Mouse (Mus musculus) erythroblast, embryonic 14.5 days (primary cell): ENCODE measurements around the gene Clasp1.

Experiments
- GATA1 ChIP-seq: IDR thresholded peaks from 2 replicates; pipeline ENCODE4 v1.6.1; 2012; ENCODE audit warnings: low read length, inconsistent platforms, mixed read lengths
- TAL1 ChIP-seq: IDR thresholded peaks from 3 replicates; pipeline ENCODE4 v1.6.1; 2012; ENCODE audit warnings: low read length, inconsistent platforms, mixed read lengths

DNA sequence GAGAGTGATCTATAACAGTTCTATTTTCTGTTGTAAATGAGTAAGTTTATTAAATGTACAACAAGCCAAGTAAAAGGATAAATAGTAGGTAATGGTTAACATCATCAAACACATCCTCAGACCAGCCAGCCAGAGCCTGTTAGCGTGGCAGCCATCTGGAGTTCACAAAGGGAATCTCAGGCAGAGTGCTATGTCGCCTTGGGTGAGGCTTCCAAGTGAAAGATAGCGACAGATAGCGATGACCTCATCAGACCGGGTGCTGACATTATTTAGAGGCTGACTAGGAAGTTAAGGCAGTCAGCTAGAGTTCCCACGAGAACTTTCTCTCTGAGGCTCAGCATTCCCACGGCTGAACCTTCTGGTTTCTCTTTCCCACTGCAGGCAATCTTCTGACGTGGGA lies 83.5 kb downstream of the Clasp1 start:
- TF ChIP-seq GATA1 (no peak), TAL1 (no peak)
